Mouse (Mus musculus): ENCODE data around the gene Camta1. TPM values are rescaled to one million over a fixed set of nuclear protein-coding genes. Genes with fewer than 3 reads are reported as not detected.

The Camta1 gene
- polyA plus RNA-seq, 1 experiment = 27.1 TPM

DNA sequence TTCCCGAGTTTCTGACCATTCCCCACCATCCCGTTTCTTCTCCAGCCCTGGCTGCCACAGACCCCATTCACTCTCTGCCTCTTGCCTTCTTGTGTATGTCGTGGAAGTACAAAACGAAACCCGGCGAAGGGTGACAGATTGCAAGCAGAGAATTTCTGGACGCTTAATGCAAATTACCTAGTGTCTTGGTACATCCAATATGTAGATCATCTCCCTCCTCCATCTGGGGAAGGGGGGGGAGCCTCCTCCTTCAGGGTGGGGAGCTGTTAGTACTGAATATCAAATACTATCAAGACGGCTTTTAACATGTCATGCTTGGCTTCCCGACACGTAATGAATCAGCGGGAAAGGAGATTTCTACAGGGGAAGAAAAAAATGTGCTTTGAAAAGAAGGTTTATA, 710.8 kb downstream of the Camta1 start:
- no peaks in the 10 kb centered on the region for H3K27me3 ChIP-seq (ENCODE audit: control insufficient read depth, insufficient read depth, low read length)
- H3K27ac ChIP-seq (ENCODE audit: control insufficient read depth, insufficient read depth, low read length) = no peak overlapping the region
- 82% methylated on average over 11 of the region's 11 CpGs for WGBS
- peaks cover 3% of the 10 kb centered on the region; the same call in 1 of the 2 replicates for H3K4me1 ChIP-seq (replicated peaks; ENCODE audit: control insufficient read depth, insufficient read depth, low read length)
- TF ChIP-seq CTCF (IDR thresholded peaks at IDR 0.05; ENCODE audit: borderline replicate concordance, control insufficient read depth, extremely low read depth, insufficient read depth, low read length, poor library complexity) (no peak), POLR2A (IDR thresholded peaks at IDR 0.05; ENCODE audit: control insufficient read depth, extremely low read depth, insufficient read depth, low read length, poor library complexity) (no peak)
- no peak for DNase-seq
- no peak overlapping the region for H3K4me3 ChIP-seq (ENCODE audit: control insufficient read depth, insufficient read depth, low read length)
- H3K36me3 ChIP-seq (ENCODE audit: control insufficient read depth, insufficient read depth, low read length) = no peaks in the 10 kb centered on the region

DNA sequence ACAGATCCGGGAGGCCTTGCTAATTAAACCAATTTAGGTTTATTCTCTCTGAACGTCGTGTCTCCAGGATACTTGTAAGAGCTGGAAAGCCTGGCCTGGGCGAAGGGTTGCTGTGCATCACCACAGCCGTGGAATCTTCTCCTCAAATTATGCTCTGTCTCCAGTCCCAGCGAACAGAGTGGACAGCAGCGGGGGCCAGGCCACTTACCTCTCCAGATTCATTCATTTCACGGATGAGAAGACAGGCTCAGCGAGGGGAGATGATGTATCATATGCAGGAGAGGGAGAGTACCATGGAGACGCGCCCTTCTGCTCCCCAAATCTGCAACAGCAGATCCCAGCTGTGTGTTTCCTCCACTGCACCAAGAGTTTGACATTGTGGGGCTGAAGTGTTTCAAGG, 711.6 kb downstream of the Camta1 start:
- no peak overlapping the region for H3K4me3 ChIP-seq (ENCODE audit: control insufficient read depth, insufficient read depth, low read length)
- peaks cover 3% of the 10 kb centered on the region; the same call in 1 of the 2 replicates for H3K4me1 ChIP-seq (replicated peaks; ENCODE audit: control insufficient read depth, insufficient read depth, low read length)
- H3K27me3 ChIP-seq (ENCODE audit: control insufficient read depth, insufficient read depth, low read length) = no peaks in the 10 kb centered on the region
- H3K27ac ChIP-seq (ENCODE audit: control insufficient read depth, insufficient read depth, low read length) = no peak overlapping the region
- no peak for DNase-seq
- no peaks in the 10 kb centered on the region for H3K36me3 ChIP-seq (ENCODE audit: control insufficient read depth, insufficient read depth, low read length)
- no peak for TF ChIP-seq CTCF (IDR thresholded peaks at IDR 0.05; ENCODE audit: borderline replicate concordance, control insufficient read depth, extremely low read depth, insufficient read depth, low read length, poor library complexity)
- TF ChIP-seq POLR2A (IDR thresholded peaks at IDR 0.05; ENCODE audit: control insufficient read depth, extremely low read depth, insufficient read depth, low read length, poor library complexity) = no peak
- WGBS = 85% methylated on average over 11 of the region's 11 CpGs

DNA sequence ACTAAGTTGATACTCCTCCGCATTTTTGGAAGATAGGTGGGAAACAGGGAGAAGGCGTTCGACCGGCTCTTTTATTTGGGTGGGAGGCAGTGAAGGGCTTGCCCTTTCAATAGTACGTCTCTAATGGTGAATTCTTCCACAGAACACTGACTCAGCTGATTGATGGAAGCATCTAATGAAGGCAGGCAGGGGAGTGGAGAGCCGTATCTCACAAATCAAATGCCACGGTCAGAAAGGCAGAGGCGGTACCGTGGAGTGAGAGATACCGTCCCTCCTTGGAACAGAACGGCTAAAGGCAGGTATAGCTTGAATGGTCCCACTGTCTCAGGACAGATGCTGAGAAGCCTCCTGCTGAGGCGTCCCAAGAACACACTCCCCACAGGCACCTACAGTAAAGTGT, 714.1 kb downstream of the Camta1 start:
- H3K36me3 ChIP-seq (ENCODE audit: control insufficient read depth, insufficient read depth, low read length) = no peaks in the 10 kb centered on the region
- H3K27me3 ChIP-seq (ENCODE audit: control insufficient read depth, insufficient read depth, low read length) = no peaks in the 10 kb centered on the region
- TF ChIP-seq POLR2A (IDR thresholded peaks at IDR 0.05; ENCODE audit: control insufficient read depth, extremely low read depth, insufficient read depth, low read length, poor library complexity) = no peak
- no peak for TF ChIP-seq CTCF (IDR thresholded peaks at IDR 0.05; ENCODE audit: borderline replicate concordance, control insufficient read depth, extremely low read depth, insufficient read depth, low read length, poor library complexity)
- peaks cover 3% of the 10 kb centered on the region; the same call in 1 of the 2 replicates for H3K4me1 ChIP-seq (replicated peaks; ENCODE audit: control insufficient read depth, insufficient read depth, low read length)
- H3K4me3 ChIP-seq (ENCODE audit: control insufficient read depth, insufficient read depth, low read length) = no peak overlapping the region
- WGBS = 55% methylated on average over 12 of the region's 12 CpGs
- no peak for DNase-seq
- no peak overlapping the region for H3K27ac ChIP-seq (ENCODE audit: control insufficient read depth, insufficient read depth, low read length)

DNA sequence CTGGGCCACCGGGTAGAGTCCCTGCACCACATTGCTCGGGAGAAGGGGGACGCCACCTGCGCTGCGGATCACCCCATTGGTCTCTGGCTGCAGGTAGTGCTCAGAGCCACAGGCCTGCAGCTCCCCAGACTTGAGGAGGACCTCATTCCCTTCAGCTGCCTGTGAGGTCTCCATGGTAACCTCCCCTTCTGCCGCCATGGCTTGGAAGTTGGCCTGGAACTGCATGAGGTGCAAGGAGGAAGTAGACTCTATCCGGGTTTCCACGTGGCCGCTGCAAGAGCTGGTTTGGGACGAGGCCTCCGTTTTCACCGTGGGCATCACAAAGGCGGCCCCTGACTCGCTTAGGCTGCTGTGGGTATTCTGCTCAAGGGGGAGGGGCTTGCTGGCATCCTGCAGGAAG, 717.6 kb downstream of the Camta1 start:
- no peak for DNase-seq
- 93% methylated on average over 14 of the region's 14 CpGs for WGBS
- H3K4me3 ChIP-seq (ENCODE audit: control insufficient read depth, insufficient read depth, low read length) = no peak overlapping the region
- H3K27me3 ChIP-seq (ENCODE audit: control insufficient read depth, insufficient read depth, low read length) = no peaks in the 10 kb centered on the region; the same call in 1 of the 2 replicates
- no peaks in the 10 kb centered on the region for H3K4me1 ChIP-seq (replicated peaks; ENCODE audit: control insufficient read depth, insufficient read depth, low read length)
- H3K27ac ChIP-seq (ENCODE audit: control insufficient read depth, insufficient read depth, low read length) = no peak overlapping the region
- TF ChIP-seq POLR2A (IDR thresholded peaks at IDR 0.05; ENCODE audit: control insufficient read depth, extremely low read depth, insufficient read depth, low read length, poor library complexity) (no peak), CTCF (IDR thresholded peaks at IDR 0.05; ENCODE audit: borderline replicate concordance, control insufficient read depth, extremely low read depth, insufficient read depth, low read length, poor library complexity) (no peak)
- H3K36me3 ChIP-seq (ENCODE audit: control insufficient read depth, insufficient read depth, low read length) = no peaks in the 10 kb centered on the region

DNA sequence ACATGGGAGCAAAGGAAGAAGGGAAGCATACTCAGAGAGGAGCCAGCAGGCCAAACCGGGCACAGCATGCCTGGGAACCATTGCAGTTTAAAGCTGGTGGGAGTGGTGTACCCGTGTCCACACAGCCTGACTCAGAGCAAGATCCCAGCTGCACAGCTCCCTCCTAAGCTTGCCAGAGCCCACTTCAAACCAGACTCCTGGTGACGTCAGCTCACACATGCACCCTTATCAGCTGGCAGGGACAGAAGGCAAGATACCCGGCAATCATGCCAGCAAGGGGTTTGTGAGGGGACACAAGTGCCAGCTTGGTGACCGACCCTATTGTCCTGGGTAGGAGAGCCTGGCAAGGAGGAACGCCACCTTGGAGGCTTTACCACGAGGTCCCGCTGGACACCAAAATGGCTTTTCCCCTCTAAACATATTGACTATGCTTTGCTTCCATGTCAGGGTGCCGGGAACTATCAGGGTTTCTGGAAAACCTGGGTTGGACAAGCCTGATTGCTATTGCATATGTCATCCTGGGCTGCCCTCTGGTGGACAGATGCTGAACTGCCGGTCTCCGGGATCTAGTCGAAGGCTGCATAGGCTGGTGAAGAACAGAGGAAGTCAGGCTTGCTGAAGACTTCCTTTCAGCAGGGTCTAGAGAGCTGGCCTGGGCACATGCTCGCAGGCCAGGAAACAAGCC, 720.3 kb downstream of the Camta1 start:
- TF ChIP-seq CTCF (IDR thresholded peaks at IDR 0.05; ENCODE audit: borderline replicate concordance, control insufficient read depth, extremely low read depth, insufficient read depth, low read length, poor library complexity) (peak; percentile 74; the same call in 1 of the 2 replicates), POLR2A (IDR thresholded peaks at IDR 0.05; ENCODE audit: control insufficient read depth, extremely low read depth, insufficient read depth, low read length, poor library complexity) (no peak)
- Histone ChIP-seq H3K36me3 (ENCODE audit: control insufficient read depth, insufficient read depth, low read length) (no peaks in the 10 kb centered on the region), H3K4me3 (ENCODE audit: control insufficient read depth, insufficient read depth, low read length) (no peak overlapping the region), H3K4me1 (replicated peaks; ENCODE audit: control insufficient read depth, insufficient read depth, low read length) (no peaks in the 10 kb centered on the region), H3K27me3 (ENCODE audit: control insufficient read depth, insufficient read depth, low read length) (no peaks in the 10 kb centered on the region; the same call in 1 of the 2 replicates), H3K27ac (ENCODE audit: control insufficient read depth, insufficient read depth, low read length) (no peak overlapping the region)
- peak; percentile 90 for DNase-seq
- WGBS = 12% methylated on average over 13 of the region's 13 CpGs

DNA sequence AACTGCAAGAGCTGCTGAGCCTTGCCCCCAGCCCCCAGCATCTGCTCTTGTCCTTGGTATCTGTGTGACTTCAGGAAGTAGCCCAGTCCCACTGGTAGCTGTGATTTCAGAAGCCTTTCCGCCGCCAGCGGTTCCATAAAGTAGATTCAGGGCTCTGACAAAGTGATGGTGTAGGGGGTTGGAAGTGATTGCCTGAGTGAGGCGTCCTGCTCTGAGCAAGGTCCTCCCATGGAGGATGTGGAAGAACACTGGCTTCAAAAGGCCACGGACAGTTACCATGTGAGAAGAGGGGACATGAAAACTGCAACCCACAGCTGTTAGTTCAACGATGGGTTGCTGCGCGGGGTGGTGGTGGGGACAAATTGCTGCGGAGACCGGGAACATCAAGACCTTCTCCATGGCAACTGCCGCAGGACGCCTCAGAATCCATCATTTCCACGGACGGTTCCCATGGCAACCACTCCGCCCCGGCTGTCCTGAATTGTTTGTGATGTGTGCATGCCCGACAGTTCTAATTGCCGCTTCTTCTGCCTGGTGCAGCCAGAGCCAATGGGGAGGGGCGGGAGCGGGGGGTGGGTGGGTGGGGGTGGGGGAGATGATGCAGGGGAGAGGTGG, 721.2 kb downstream of the Camta1 start:
- no peak for DNase-seq
- Histone ChIP-seq H3K27ac (ENCODE audit: control insufficient read depth, insufficient read depth, low read length) (no peak overlapping the region), H3K4me3 (ENCODE audit: control insufficient read depth, insufficient read depth, low read length) (no peak overlapping the region), H3K4me1 (replicated peaks; ENCODE audit: control insufficient read depth, insufficient read depth, low read length) (no peaks in the 10 kb centered on the region), H3K36me3 (ENCODE audit: control insufficient read depth, insufficient read depth, low read length) (no peaks in the 10 kb centered on the region), H3K27me3 (ENCODE audit: control insufficient read depth, insufficient read depth, low read length) (no peaks in the 10 kb centered on the region; the same call in 1 of the 2 replicates)
- WGBS = 19% methylated on average over 20 of the region's 20 CpGs
- TF ChIP-seq POLR2A (IDR thresholded peaks at IDR 0.05; ENCODE audit: control insufficient read depth, extremely low read depth, insufficient read depth, low read length, poor library complexity) (no peak), CTCF (IDR thresholded peaks at IDR 0.05; ENCODE audit: borderline replicate concordance, control insufficient read depth, extremely low read depth, insufficient read depth, low read length, poor library complexity) (no peak)
